Mouse (Mus musculus): ENCODE data around the gene Usp30.

Usp30 gene

DNA sequence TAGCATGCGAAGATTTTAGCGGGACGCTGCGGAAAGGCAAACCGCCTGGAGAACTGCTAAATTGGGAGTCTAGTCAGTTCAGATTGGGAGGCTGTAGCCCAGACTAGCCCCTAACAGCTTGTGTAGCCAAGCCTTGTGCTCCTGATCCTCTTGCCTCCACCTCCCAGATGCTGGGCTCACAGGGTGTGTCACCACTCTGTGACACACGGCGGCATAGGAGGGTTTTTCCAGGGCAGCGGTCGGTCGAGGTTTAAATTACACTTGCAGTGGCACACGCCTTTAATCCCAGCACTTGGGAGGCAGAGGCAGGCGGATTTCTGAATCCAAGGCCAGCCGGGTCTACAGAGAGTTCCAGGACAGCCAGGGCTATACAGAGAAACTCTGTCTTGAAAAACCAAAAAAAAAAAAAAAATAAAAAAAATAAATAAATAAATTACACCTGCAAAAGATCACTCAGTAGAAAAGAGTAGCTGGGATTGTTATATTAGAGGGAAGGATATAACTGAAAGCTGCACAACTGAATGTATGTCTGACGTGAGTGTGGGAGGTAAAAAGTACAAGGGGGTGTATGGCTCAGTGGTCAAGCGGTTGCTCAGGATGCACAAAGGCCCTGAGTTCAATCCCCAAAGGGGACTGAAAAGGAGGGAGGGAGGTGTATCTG, 64.4 kb downstream of the Usp30 start:
- peak; percentile 8 for DNase-seq

DNA sequence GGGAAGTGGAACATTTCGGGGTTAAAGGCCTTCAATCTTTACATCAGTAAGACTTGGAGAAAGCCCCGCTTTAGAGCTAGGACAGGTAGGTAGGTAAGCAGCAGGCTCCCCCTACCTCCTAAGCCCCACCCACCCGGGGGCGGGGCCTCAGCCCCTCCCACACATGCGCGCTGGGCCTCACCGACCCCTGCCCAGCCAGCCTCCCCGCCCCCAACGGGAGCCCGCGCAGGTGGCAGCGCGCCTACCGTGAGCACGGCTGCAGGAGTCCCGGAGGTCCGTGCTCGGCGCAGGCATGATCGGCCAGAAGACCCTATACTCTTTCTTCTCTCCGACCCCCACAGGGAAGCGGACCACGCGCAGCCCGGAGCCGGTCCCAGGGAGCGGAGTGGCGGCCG, 64.9 kb downstream of the Usp30 start, which contains the start of gene Ung:
Gene Ung, plus strand, starts transcription at position 176 of the 395 bp plus-strand sequence.
- DNase-seq = peak; percentile 86

DNA sequence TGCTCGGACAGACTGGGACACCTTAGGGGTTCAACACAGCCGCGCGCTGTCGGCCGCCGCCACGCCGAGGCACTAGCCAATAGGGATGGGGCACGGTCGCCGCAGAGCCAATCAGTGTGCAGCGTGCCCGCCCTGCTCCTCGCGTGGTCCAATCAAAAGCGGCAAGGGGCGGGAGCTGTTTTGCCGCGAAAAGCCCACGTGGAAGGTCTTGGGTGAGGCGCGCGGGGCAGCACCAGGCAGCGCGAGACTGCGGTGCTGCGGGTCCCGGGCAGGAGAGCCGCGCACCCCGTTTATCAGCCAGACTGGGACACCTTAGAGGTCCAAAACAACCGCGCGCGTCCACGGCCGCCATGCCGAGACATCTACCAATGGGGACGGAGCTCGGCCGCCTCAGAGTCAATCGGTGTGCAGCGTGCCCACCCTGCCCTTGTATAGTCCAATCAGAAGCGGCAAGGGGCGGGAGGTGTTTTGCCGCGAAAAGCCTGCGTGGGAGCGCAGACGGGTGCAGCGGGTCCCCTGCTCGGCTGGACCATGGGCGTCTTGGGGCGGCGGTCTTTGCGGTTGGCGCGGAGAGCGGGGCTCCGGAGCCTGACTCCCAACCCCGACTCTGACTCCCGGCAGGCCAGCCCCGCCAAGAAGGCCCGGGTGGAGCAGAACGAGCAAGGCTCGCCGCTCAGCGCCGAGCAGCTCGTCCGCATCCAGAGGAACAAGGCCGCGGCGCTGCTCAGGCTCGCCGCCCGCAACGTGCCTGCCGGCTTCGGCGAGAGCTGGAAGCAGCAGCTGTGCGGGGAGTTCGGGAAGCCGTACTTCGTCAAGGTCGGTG, 65.6 kb downstream of the Usp30 start:
- peak; percentile 94 for DNase-seq

DNA sequence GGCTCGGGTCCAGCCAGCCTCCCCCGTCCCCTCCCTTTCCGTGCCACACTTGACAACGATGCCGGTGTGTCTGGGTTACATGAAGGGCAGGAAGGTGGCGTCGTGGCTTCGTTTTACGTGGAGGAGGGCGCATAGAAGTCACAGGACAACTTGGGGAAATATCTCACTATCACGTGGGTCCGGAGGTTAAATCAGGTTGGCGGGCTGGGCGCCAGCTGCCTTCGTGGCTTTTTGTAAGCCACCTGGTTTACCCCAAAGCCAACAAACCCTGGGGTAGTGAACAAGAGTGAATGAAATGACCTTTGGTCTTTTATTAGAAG, 66.2 kb downstream of the Usp30 start:
- DNase-seq = peak; percentile 65

DNA sequence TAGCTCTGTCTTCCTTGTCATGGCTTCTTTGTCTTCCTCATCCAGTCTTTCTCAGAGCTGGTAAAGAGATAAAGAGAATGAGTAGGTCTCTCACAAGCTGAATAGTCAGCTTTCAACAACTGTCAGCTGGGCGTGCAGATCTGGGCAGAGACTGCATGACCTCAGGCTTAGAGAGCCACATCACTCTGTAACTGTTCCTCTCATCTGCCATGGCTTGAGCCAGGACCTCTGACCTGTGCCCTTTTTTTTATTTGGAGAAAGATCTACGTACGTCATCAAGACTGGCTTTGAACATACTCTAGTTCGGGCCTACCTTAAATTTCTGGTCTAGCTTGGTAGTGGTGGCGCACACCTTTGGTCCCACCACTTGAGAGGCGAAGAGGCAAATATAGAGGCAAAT, 67.6 kb downstream of the Usp30 start:
- no peak for DNase-seq

DNA sequence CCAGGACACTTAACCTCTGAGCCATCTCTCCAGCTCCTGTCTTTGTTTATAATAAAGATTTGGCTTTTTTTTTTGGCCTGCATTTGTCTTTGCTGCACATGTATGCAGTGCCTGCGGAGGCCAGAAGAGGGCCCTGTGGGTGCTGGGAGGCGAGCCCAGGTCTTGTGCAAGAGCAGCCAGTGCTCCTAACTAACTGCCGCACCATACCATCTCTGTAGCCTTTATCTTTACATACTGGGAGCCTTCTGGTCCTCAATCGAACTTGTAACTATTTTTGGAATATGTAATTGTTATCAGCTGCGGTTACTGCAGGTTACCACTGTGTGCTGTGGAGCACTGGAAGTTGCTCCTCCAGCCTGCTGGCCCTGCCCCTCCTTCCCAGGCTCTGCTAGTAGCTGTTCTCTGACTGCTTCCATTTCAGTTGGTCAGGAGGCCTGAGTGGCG, 68.9 kb downstream of the Usp30 start:
- DNase-seq = peak; percentile 23

DNA sequence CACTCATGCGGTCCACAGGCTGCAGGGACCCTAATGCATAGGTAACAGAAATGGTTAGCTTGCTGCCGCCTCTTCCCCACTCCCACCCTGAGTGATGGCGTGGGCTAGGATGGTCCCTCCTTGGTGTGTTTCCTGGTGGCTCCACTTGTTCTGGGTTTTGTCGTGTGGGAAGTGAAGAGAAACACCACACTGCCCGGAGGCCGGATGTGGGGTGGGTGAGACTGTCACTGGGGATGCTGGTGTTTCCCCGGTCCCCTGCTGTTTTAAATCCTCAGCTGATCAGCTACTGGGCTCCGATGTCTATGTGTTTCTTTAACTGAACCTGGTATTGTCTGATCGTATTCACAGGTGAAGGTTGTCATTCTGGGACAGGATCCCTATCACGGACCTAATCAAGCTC, 70.3 kb downstream of the Usp30 start:
- DNase-seq = no peak

DNA sequence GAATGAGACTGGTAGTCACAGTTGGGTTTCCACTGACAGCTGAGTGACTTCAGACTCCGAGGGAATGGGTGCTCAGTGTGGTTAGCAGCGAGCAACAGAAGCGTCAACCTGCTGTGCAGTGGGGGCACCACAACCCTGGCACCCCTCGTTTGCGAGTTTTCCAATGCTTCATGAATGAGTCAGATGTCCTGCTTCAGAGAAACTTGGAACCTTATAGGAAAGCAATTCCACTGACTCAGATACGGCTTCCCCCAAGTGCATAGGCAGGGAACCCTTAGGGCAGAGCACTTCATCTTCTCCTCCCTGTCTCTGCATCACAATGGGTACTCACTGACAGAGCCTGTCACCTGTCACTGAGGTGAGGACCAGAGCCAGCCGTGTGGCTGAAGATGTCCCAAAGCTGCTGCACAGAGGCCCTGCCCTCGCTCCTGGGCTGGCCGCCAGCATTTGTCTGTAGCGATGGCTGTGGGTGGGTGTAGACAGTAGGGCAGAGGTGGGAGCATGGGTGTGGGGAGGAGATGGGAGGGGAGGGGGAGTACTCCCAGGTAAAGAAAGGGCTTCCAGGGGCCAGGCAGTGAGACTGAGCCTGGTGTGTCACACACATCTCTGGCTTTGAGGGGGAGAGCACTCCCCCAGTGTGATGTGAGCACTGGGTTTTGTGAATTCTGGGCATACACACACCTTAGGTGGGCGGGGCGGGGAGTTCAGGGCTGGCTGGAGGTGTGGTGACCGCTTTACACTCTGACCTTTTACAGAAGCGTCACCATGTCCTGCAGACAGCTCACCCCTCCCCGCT, 72.4 kb downstream of the Usp30 start:
- no peak for DNase-seq

DNA sequence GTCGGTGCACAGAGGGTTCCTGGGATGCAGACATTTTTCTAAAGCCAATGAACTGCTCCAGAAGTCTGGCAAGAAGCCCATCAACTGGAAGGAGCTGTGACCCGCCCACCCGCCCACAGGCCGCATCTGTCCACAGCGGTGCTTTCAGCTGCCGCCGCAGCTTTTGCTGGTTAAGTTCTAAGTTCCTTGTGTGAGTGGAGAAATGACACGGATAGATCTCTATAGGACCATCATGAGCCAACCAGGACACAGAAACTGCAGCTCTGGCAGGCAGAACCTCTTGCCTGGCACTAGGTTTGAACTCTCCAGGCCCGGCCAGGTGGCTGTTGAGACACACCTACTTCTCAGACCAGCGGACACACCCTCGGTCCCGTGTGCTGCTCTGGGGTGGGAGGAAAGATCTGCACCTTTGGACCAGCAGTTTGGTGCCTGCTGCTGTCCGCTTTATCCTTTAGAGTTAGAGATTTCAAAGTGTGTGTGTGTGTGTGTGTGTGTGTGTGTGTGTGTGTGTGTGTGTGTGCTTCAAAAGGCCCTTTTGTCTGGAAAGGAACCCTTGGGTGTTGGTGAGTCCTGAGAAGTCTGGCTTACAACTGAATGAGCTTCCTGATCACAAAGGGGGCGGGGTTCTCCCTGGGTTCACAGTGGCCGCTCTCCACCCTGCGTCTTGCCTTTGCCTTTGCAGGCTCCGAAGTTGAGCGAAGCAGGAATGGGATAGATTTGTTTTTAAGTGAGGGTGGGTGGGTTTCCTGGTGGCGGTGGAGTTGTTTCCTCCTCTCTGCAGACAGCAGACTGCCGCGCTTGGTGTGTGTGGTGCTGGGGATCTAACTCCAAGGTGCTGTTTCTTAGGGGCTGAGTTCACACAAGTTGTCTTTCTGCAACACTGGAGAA, 73.3 kb downstream of the Usp30 start:
- no peak for DNase-seq

DNA sequence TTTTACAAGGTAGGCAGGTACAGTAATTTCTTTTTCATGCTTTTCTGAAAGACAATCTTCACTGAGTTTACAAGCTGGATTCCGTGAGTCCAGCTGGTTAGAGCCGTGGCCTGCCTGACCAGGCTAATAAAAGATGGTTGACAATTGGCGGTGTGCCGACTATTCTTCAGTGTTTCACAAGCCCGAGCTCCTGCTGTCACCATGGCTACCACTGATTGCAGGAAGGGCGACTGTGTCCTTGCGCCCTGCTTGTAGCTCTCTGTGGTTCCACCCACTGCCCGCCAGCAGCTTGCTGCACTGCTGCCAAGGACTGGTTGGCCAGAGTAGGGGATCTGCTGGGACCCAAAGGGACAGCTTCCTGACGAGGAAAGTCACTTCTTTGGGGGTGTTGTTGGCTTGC, 73.9 kb downstream of the Usp30 start:
- DNase-seq = no peak

DNA sequence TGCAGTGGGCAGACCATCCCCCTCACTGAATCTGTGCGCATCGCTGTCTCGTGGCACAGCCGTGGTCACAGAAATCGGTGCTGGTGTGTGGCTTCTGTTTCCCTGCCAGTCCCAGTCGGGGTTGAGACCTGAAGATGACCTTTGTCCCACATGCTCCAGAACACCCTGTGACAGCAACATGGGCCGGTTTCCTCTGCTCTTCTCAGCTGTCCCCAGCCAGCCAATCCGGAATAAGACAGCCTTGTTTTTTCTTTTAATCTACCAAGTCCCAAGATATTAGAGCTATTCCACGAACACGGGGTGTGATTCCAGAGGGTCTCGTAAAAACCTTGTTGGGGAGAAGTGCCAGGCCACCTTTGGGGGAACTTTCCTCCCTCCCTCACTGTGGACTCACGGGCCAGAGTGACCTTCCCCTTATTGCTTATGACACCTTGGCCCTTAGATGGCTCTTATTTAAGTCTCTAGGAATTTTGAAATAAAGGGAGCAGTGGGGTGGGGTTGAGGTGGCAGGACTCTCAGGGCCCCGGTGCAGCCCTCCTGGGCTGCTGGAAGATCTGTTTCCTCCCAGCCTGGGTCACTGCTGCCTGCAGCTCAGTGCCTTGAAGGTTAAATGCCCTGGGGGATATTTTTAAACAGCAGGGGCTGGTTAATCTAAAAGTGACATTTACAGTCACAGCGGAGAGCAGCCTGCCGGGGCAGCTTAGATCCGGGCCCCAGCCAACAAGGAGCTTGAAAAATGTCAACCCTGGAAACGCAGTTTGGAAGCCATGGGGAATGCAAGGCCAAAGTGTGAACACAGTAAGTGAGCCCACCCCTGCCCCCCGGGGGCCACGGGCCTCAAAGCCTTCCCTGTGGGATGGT, 81.0 kb downstream of the Usp30 start, which contains the start of gene Acacb:
Gene Acacb, plus strand, starts transcription at position 508 of the 861 bp plus-strand sequence.
- no peak for DNase-seq

DNA sequence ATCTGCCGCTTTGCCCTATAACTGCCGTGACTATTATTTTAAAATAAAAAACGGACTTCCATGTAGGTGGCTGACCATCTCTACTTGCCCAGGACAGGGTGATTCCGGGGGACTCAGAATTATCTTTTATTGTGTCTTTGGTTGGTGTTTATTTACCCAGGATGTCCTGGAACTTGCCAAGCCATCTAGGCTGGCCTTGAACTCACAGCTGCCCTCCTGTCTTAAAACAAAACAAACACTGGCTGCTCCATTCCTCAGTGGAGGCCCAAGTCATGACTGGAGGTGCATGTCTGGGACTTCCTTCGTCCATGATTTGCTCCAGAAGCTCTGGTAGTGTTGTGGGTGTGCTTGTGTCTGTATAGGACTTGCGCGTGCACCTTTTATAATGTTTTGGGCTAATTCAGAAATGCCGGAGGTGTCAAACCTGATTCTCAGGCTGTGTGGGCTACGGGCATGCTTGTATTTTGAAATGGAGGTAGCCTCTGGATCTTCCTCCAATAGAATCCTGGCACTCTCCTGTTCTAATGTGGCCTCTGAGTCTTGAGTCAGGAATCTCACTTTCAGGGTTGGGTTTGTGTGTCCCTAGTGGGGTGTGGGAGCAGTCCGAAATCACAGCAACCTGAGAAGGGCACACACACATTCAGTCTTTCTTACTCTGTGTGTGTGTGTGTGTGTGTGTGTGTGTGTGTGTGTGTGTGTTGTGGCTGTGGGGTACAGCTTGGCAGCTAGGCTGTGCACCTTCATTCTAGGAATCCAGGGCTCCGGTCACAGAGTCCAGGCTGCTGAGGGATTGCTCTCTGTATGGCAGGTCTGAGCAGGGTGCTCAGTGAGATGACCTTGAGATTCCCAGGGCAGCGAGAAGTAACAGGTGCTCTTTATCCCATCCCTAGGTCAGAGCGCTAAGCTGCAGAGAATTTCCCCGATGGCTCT, 82.0 kb downstream of the Usp30 start:
- DNase-seq = no peak

DNA sequence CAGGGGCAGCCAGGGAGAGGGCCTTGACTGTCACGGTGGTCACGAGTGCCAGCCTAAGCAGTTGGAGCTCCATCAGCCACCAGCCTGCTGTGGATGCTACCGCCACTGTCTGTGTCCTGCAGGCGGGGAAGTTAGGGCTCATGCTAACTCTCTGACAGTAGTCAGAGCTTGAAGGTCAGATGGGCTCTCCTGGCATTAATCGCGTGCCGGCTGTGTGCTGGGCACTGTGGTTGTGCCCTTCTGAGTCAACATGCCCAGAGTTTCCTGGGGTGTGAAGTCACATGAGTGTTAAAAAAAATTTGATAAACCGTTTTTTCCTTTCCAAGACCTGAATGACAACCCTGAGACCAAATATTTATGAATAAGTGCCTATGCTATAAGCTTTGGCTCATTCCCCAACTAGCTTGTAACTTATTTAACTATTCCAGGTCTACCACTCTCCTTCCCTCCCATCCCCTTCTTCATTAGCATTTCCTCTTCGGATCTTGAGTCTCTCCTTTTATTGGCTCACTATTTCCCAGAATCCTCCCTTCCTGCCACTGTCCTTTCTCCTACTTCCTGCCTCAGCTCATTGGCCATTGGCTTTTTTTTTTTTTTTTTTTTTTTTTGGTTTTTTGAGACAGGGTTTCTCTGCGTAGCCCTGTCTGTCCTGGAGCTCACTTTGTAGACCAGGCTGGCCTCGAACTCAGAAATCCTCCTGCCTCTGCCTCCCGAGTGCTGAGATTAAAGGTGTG, 87.3 kb downstream of the Usp30 start:
- no peak for DNase-seq

DNA sequence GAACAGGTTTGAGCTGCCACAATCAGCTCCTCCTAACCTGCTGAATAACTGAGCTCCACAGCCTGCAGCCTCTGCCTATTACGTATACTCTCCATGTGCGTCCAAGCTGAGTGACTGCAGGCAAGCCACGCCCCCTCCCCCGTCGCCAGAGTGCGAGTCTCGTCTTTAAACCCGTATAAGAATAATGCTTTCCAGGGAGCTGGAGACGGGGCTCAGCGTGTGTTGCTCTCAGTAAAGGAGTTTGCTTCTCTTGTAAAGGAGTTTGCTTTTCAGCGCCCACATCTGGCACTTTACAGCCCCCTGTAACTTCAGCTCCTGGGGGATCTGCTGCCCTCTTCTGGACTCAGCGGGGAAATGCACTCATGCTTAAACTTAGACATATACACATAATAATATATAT, 88.2 kb downstream of the Usp30 start:
- DNase-seq = peak; percentile 19

DNA sequence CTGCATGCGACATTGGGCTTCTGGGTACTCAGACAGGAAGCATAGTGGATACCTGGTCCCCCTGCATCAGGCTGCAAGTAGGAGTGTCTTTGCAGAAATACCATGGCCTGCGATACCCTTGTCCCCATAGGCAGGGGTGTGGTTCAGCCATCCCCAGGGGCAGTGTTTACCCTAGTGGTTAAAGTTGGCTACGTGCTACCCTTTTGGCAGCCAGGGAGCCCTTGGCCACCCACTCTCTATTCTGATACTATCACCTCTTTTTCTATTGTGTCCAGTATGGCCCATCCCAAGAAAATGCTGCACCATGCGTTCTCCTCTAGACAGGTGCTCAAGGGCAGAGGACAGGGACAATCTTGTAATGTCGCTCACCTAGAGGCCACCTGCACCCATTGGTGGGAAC, 89.5 kb downstream of the Usp30 start:
- DNase-seq = no peak

DNA sequence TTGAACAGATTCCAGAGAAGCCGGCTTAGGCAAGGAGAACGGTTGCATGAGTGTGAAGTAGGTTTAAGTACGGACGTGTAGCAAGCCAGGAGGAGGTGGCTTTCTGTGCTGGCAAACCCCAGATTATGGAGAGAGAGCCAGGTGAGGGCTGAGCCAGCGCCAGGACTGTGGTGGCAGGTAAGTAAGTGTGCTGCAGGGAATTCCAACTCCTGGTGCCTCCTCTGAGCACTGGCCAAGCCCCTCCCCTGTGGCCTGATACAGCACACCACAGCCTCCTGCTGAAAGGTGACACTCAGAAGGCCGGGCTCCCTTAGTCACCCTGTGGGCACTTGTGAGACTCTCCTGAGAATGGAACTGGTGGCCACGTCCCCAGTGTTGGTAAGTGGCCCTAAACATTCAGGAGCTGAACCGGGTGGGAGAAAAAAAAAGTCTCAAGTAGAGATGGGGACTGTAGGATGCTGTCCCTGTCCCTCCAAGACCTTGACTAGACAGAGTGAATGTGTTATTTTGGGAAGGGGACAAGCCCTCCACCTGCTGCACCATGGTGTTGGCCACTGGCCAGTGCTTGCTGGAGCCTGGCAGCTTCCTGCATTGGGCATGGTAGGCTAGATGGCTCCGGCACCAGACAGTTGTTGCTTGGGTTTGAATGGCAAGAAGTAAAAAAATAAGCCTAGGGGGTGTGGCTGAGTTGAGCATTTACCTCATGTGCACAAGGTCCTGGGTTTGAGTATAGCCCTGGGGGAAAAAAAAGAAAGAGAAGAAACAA, 90.1 kb downstream of the Usp30 start:
- no peak for DNase-seq

DNA sequence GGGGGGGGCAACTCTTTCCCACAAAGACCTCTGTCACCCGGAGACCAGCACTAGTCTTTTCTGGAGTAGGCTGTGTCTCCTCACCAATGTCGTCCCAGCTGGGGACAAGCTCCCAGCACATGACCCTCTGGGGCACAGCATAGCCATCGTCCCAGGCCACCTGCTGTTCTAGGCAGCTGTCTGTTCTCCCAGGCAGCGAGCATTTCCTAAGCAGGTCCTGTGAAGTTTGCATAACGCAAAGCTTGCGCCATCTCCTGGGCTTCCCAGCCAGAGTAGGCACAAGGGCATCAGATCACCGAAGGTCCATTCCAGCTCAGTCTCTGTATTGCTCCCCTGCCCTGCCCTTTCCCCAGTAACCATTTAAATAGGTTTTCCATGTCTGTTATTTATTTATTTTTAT, 92.0 kb downstream of the Usp30 start:
- DNase-seq = no peak

DNA sequence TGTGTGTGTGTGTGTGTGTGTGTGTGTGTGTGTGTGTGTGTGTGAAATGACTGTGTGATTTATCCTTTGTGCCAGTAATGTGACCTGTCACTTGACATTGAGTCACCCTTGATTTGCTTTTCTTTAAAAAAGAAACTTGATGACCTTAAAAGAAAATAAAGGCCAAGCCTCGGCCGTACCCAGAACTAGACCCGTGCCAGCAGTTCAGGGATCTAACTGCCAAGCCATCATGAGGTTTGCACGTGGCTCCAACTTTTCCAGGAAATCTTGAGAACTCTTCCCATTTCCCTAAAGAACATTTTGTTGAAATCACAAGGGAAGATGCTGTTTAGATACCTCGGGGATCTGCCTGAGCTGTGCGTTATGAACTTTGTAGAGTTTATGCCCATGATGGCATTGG, 96.2 kb downstream of the Usp30 start:
- DNase-seq = no peak
